In genomic region chr15:82016101-82016808, GRCm38 (mm10) we compare ENCODE assay signal across 8 mouse cellular contexts. TPM values are rescaled to one million over a fixed set of nuclear protein-coding genes. Genes with fewer than 3 reads are reported as not detected.
DNase-seq lines count a peak whose midpoint lies in the region; ATAC-seq lines count a peak whose summit lies in the region.

No protein-coding gene starts in this region.

- no peaks in the 10 kb centered on the region for H3K9me3 ChIP-seq in hindbrain, embryonic 13.5 days

- H3K4me1 ChIP-seq in hindbrain, embryonic 13.5 days (replicated peaks), result peaks cover 35% of the 10 kb centered on the region

- under 1% methylated on average over 53 of the region's 53 CpGs for WGBS in hindbrain, embryonic 13.5 days

- H3K27me3 ChIP-seq in hindbrain, embryonic 13.5 days, result no peaks in the 10 kb centered on the region

- H3K4me2 ChIP-seq in hindbrain, embryonic 13.5 days, result peak overlapping the region; percentile 88

- H3K9ac ChIP-seq in hindbrain, embryonic 13.5 days, result peak overlapping the region; percentile 90

- ATAC-seq in hindbrain, embryonic 13.5 days (ENCODE audit: low FRiP score), result peak; percentile 97

- peak; percentile 99 for DNase-seq in NIH3T3 (ENCODE audit: low read depth)
- peak; percentile 100 for DNase-seq in cerebellum, postnatal 10 days
- peak; percentile 99 to 100 for DNase-seq in frontal cortex, postnatal 10 days (ENCODE audit: low spot score in 2 of 2)
- DNase-seq in layer of hippocampus, postnatal 25 days (ENCODE audit: extremely low spot score in 1 of 2, low spot score in 1 of 2), result peak; percentile 94 to 99
- DNase-seq in lung, postnatal 25 days (ENCODE audit: low spot score), result peak; percentile 99
- DNase-seq in retina, embryonic 14.5 days (ENCODE audit: low spot score), result peak; percentile 99
- peak; percentile 100 for DNase-seq in thymus, postnatal 4 days

- H3K27ac ChIP-seq in hindbrain, embryonic 13.5 days, result peak overlapping the region; percentile 85

- peak overlapping the region; percentile 80 for H3K4me3 ChIP-seq in hindbrain, embryonic 13.5 days

- H3K36me3 ChIP-seq in hindbrain, embryonic 13.5 days, result peaks cover 18% of the 10 kb centered on the region

RNA-seq across cellular contexts. Expression of gene Desi1, which starts 17.4 kb away (rescaled TPM):
- polyA plus RNA-seq in hindbrain, embryonic 13.5 days (2015; fragmentation: Nextera tagmentation; extraction: Ambion mirVana), result 42.2 and 45.1 TPM in 2 replicates
- total RNA-seq in layer of hippocampus, postnatal 25 days (2021), result 100 to 1,000 TPM; 123 to 131 TPM

RNA-seq across cellular contexts. Expression of gene Xrcc6, which starts 28.6 kb away (rescaled TPM):
- polyA plus RNA-seq in hindbrain, embryonic 13.5 days (2015; fragmentation: Nextera tagmentation; extraction: Ambion mirVana), result 43.4 and 44.9 TPM in 2 replicates
- total RNA-seq in layer of hippocampus, postnatal 25 days (2021), result 10 to 100 TPM; 23.5 to 24.0 TPM

RNA-seq across cellular contexts. Expression of gene Snu13, which starts 31.1 kb away (rescaled TPM):
- 225 and 241 TPM in 2 replicates for polyA plus RNA-seq in hindbrain, embryonic 13.5 days (2015; fragmentation: Nextera tagmentation; extraction: Ambion mirVana)
- total RNA-seq in layer of hippocampus, postnatal 25 days (2021), result 100 to 1,000 TPM; 103 to 104 TPM

RNA-seq across cellular contexts. Expression of gene 1700029P11Rik, which starts 35.9 kb away (rescaled TPM):
- not detected in 2 replicates for polyA plus RNA-seq in hindbrain, embryonic 13.5 days (2015; fragmentation: Nextera tagmentation; extraction: Ambion mirVana)
- total RNA-seq in layer of hippocampus, postnatal 25 days (2021), result not detected

RNA-seq across cellular contexts. Expression of gene 4930407I10Rik, which starts 42.7 kb away (rescaled TPM):
- not detected in 2 replicates for polyA plus RNA-seq in hindbrain, embryonic 13.5 days (2015; fragmentation: Nextera tagmentation; extraction: Ambion mirVana)
- not detected for total RNA-seq in layer of hippocampus, postnatal 25 days (2021)

Comparison
In these comparisons a context has a peak if more than half of its experiments do, and no peak if none do; other contexts are left out.
1. Peak in every context shown above with its lines: DNase-seq, ATAC-seq, H3K4me3 ChIP-seq and H3K27ac ChIP-seq.